Mouse (Mus musculus) CH12.LX (cell line): ENCODE measurements around the gene Myrip. TPM values are rescaled to one million over a fixed set of nuclear protein-coding genes. Genes with fewer than 3 reads are reported as not detected.
A peak's percentile ranks its signal among the peaks of the same experiment; 100 is the strongest.
"Not testable (repeated sequence)": the region's sequence is repeated elsewhere in the genome, so short reads cannot be mapped to it uniquely, and the experiment has no call there.

Experiments used
- DNase-seq: peaks from one replicate; pipeline ENCODE4 v3.0.0-alpha.2; 2013; ENCODE audit errors: extremely low read depth
- H3K27ac ChIP-seq: 2 replicates; pipeline ENCODE4 v1.5.1; 2012; ENCODE audit warnings: low read depth, mild to moderate bottlenecking, control low read depth, moderate library complexity; ENCODE audit not compliant: insufficient read depth
- H3K27me3 ChIP-seq: replicated peaks from 2 replicates; pipeline ENCODE3; 2012; ENCODE audit warnings: inconsistent platforms
- H3K36me3 ChIP-seq, 2 experiments: replicated peaks in 1 of 2; 2 replicates each; pipeline versions ENCODE3 to v1.6.1; 2012; ENCODE audit warnings: inconsistent platforms in 1 of 2, low read length in 1 of 2, mild to moderate bottlenecking in 1 of 2, mixed read lengths in 1 of 2, moderate library complexity in 1 of 2; ENCODE audit not compliant: control insufficient read depth in 1 of 2, insufficient read depth in 1 of 2
- H3K4me1 ChIP-seq, 2 experiments: 2 replicates each; pipeline ENCODE4 v1.6.1; 2012; ENCODE audit warnings: inconsistent platforms in 1 of 2, moderate library complexity in 1 of 2; ENCODE audit not compliant: insufficient read depth in 2 of 2, control insufficient read depth in 1 of 2
- H3K4me2 ChIP-seq: 2 replicates; pipeline ENCODE4 v1.6.1; 2012; ENCODE audit warnings: low read depth, mild to moderate bottlenecking, control low read depth; ENCODE audit not compliant: poor library complexity, insufficient read depth, severe bottlenecking
- H3K4me3 ChIP-seq, 3 experiments: fragments of 150-350 bp in 1 of 3; sonication (generic) in 1 of 3; replicated peaks in 1 of 3; 2 replicates each; pipeline versions ENCODE3 to v1.5.1; 2011 to 2012; ENCODE audit warnings: low read depth in 2 of 3, low read length in 2 of 3, mild to moderate bottlenecking in 2 of 3, moderate library complexity in 2 of 3, control low read depth in 1 of 3, improper control_type of control experiment in 1 of 3, inconsistent platforms in 1 of 3, mixed read lengths in 1 of 3; ENCODE audit not compliant: poor library complexity in 1 of 3
- H3K79me2 ChIP-seq: replicated peaks from 2 replicates; pipeline ENCODE4 v1.6.1; 2012; ENCODE audit warnings: mild to moderate bottlenecking, moderate library complexity; ENCODE audit not compliant: control insufficient read depth, poor library complexity, insufficient read depth, severe bottlenecking; ENCODE audit errors: extremely low read depth
- H3K9ac ChIP-seq: 2 replicates; pipeline ENCODE4 v1.6.1; 2012; ENCODE audit warnings: low read depth, mild to moderate bottlenecking, control low read depth, moderate library complexity; ENCODE audit not compliant: insufficient read depth
- H3K9me3 ChIP-seq: replicated peaks from 2 replicates; pipeline ENCODE3; 2012; ENCODE audit warnings: low read length, inconsistent platforms, mixed read lengths
- BHLHE40 ChIP-seq: IDR thresholded peaks from 2 replicates; pipeline ENCODE4 v1.6.1; 2011; ENCODE audit warnings: mild to moderate bottlenecking, low read depth, low read length, improper control_type of control experiment
- CTCF ChIP-seq, 2 experiments: IDR thresholded peaks in 1 of 2; conservative IDR thresholded peaks in 1 of 2; 2 replicates each; pipeline ENCODE4 v1.5.1; 2011 to 2012; ENCODE audit warnings: low read depth in 2 of 2, low read length in 2 of 2, improper control_type of control experiment in 1 of 2, inconsistent platforms in 1 of 2, mild to moderate bottlenecking in 1 of 2, moderate library complexity in 1 of 2
- EP300 ChIP-seq: IDR thresholded peaks from 2 replicates; pipeline ENCODE4 v1.6.1; 2011; ENCODE audit warnings: low read length, improper control_type of control experiment
- ETS1 ChIP-seq: conservative IDR thresholded peaks from 2 replicates; pipeline ENCODE4 v1.6.1; 2012; ENCODE audit warnings: low read depth, mild to moderate bottlenecking, inconsistent platforms, low read length, improper control_type of control experiment, moderate library complexity
- HCFC1 ChIP-seq: IDR thresholded peaks from 2 replicates; pipeline ENCODE4 v1.6.1; 2012; ENCODE audit warnings: low read depth, mild to moderate bottlenecking, inconsistent platforms, low read length, improper control_type of control experiment
- IRF4 ChIP-seq: IDR thresholded peaks from 2 replicates; pipeline ENCODE4 v1.6.1; 2014; ENCODE audit warnings: low read depth, mild to moderate bottlenecking, inconsistent platforms, low read length, improper control_type of control experiment
- JUN ChIP-seq: IDR thresholded peaks from 2 replicates; pipeline ENCODE4 v1.6.1; 2011; ENCODE audit warnings: low read depth, mild to moderate bottlenecking, low read length, improper control_type of control experiment, moderate library complexity; ENCODE audit not compliant: insufficient read depth
- JUND ChIP-seq: conservative IDR thresholded peaks from 2 replicates; pipeline ENCODE4 v1.6.1; 2011; ENCODE audit warnings: low read depth, low read length, improper control_type of control experiment
- KAT2A ChIP-seq: IDR thresholded peaks from 2 replicates; pipeline ENCODE4 v1.6.1; 2012; ENCODE audit warnings: low read length, improper control_type of control experiment, inconsistent platforms; ENCODE audit not compliant: insufficient replicate concordance
- MAFK ChIP-seq: IDR thresholded peaks from 2 replicates; pipeline ENCODE4 v1.6.1; 2011; ENCODE audit warnings: low read length, improper control_type of control experiment; ENCODE audit not compliant: insufficient replicate concordance
- MAX ChIP-seq: IDR thresholded peaks from 2 replicates; pipeline ENCODE4 v1.6.1; 2011; ENCODE audit warnings: low read length, improper control_type of control experiment
- MAZ ChIP-seq: IDR thresholded peaks from 2 replicates; pipeline ENCODE4 v1.6.1; 2012; ENCODE audit warnings: low read depth, mild to moderate bottlenecking, inconsistent platforms, low read length, improper control_type of control experiment, moderate library complexity
- MXI1 ChIP-seq: IDR thresholded peaks from 2 replicates; pipeline ENCODE4 v1.6.1; 2011; ENCODE audit warnings: mild to moderate bottlenecking, low read depth, low read length, improper control_type of control experiment
- MYC ChIP-seq: IDR thresholded peaks from 2 replicates; pipeline ENCODE4 v1.6.1; 2011; ENCODE audit warnings: low read depth, mild to moderate bottlenecking, improper control_type of control experiment, low read length
- NELFE ChIP-seq: IDR thresholded peaks from 2 replicates; pipeline ENCODE4 v1.6.1; 2011; ENCODE audit warnings: low read depth, low read length, improper control_type of control experiment
- PAX5 ChIP-seq: IDR thresholded peaks from 2 replicates; pipeline ENCODE4 v1.6.1; 2012; ENCODE audit warnings: low read length, inconsistent platforms, mixed read lengths
- RAD21 ChIP-seq: IDR thresholded peaks from 2 replicates; pipeline ENCODE4 v1.6.1; 2011; ENCODE audit warnings: low read depth, mild to moderate bottlenecking, low read length, improper control_type of control experiment, moderate library complexity
- RCOR1 ChIP-seq: conservative IDR thresholded peaks from 2 replicates; pipeline ENCODE4 v1.6.1; 2012; ENCODE audit warnings: low read depth, mild to moderate bottlenecking, inconsistent platforms, low read length, improper control_type of control experiment
- SIN3A ChIP-seq: IDR thresholded peaks from 2 replicates; pipeline ENCODE4 v1.6.1; 2012; ENCODE audit warnings: low read length, improper control_type of control experiment, inconsistent platforms
- SMC3 ChIP-seq: IDR thresholded peaks from 2 replicates; pipeline ENCODE4 v1.6.1; 2011; ENCODE audit warnings: low read depth, low read length, improper control_type of control experiment
- TBP ChIP-seq: conservative IDR thresholded peaks from 2 replicates; pipeline ENCODE4 v1.6.1; 2011; ENCODE audit warnings: low read depth, low read length, improper control_type of control experiment
- TCF12 ChIP-seq: IDR thresholded peaks from 2 replicates; pipeline ENCODE4 v1.6.1; 2014; ENCODE audit warnings: low read depth, mild to moderate bottlenecking, inconsistent platforms, low read length, improper control_type of control experiment
- USF2 ChIP-seq: conservative IDR thresholded peaks from 2 replicates; pipeline ENCODE4 v1.6.1; 2011; ENCODE audit warnings: low read depth, low read length, improper control_type of control experiment
- ZC3H11A ChIP-seq: IDR thresholded peaks from 2 replicates; pipeline ENCODE4 v1.6.1; 2012; ENCODE audit warnings: low read depth, mild to moderate bottlenecking, inconsistent platforms, low read length, improper control_type of control experiment
- ZNF384 ChIP-seq: IDR thresholded peaks from 2 replicates; pipeline ENCODE4 v1.6.1; 2012; ENCODE audit warnings: low read depth, low read length, improper control_type of control experiment, inconsistent platforms
- dilution Hi-C: fragments of 300-500 bp; cut with MboI; formaldehyde crosslinking; loops from 2 replicates; pipeline ENCODE4 v1.14.3; 2020; ENCODE audit warnings: low sequenced_read_pairs; ENCODE audit not compliant: extremely low pct_unique_long_range_greater_than_20kb, extremely low pct_ligation_motif_present
- in situ Hi-C: fragments of 300-500 bp; cut with MboI; formaldehyde crosslinking; loops from 3 replicates; pipeline ENCODE4 v1.14.3; 2019; ENCODE audit warnings: low sequenced_read_pairs, low pct_ligation_motif_present, low pct_unique_long_range_greater_than_20kb, mixed read lengths
- polyA plus RNA-seq: library from polyadenylated mRNA; unstranded; fragments of >175 nt; gene quantifications from 2 replicates; pipeline ENCODE4 v1.2.1, GENCODE M21; 2012; ENCODE audit warnings: low read depth; ENCODE audit not compliant: insufficient read length
- total RNA-seq, 2 experiments: library from RNA; depleted of rRNA; stranded (reverse); fragments of 300-350 nt in 1 of 2; fragments of >200 nt in 1 of 2; gene quantifications; 2 replicates each; pipeline ENCODE4 v1.2.3; 2012 to 2014

The Myrip gene
- total and polyA plus RNA-seq, 3 experiments, result not detected

DNA sequence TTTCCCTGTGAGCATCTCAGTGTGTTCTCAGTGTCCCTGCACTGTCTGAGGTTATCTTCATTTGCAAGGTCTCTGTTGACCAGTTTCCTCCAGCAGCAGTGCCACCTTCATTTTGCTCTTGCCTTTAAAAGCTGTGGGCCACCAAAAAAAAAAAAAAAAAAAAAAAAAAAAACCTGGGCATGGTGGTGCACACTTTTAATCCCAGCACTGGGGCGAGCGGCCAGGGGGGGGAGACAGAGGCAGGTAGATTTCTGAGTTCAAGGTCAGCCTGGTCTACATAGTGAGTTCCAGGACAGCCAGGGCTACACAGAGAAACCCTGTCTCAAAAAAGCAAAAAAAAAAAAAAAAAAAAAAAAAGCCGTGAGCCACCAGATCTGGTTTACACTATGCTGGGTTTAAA is 29.7 kb downstream of the Myrip start:
- H3K4me3 ChIP-seq, H3K9ac ChIP-seq, H3K36me3 ChIP-seq, H3K27me3 ChIP-seq, in situ Hi-C loops, H3K79me2 ChIP-seq, H3K27ac ChIP-seq, H3K4me2 ChIP-seq, H3K4me1 ChIP-seq, dilution Hi-C loops, DNase-seq: not testable (repeated sequence)
- H3K9me3 ChIP-seq, result peaks cover 11% of the 10 kb centered on the region
- TF ChIP-seq SMC3 (peak; percentile 36), ZNF384 (peak; percentile 84), CTCF (conservative IDR thresholded peaks at IDR 0.05 in 1 of 2, IDR thresholded peaks at IDR 0.05 in 1 of 2; ENCODE audit: low read depth in 2 of 2, low read length in 2 of 2) (peak in 1 of 2 experiments; percentile 29; a peak in 2 of 4 replicates), RAD21 (peak; percentile 9)

DNA sequence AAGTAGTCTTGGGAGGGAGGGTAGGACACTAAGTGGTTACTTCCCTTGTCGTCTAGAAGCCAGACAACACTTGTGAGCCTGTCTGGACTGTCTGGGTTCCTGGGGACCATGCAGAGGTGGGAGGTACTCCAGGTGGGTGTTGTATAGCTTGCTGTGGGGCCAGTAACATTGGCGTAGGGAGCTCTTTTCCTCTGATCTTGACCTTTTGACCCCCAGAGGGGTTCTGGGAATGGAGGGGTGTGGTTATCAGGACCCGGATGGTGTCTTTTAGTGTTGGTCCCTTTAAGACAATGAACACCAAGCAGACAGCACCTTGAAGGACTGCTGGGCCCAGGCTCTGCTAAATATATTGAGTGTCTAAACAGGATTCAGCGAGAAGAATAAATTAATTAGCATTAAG is 36.9 kb downstream of the Myrip start:
- Histone ChIP-seq H3K4me2 (no peak overlapping the region), H3K27me3 (peaks cover 2% of the 10 kb centered on the region)
- in situ Hi-C loops, result no loop called here
- no peak for TF ChIP-seq BHLHE40
- TF ChIP-seq EP300, result no peak
- TF ChIP-seq ZNF384, result no peak
- TF ChIP-seq SIN3A, result no peak
- TF ChIP-seq MAZ, result no peak
- no peak for TF ChIP-seq MYC
- no peak for TF ChIP-seq MXI1
- TF ChIP-seq KAT2A, result no peak
- TF ChIP-seq PAX5, result no peak
- TF ChIP-seq, all 38 proteins: peak for 0
- Histone ChIP-seq H3K27ac (no peak overlapping the region), H3K4me3 (no peak overlapping the region), H3K9ac (no peak overlapping the region), H3K9me3 (no peaks in the 10 kb centered on the region), H3K36me3 (no peaks in the 10 kb centered on the region), H3K4me1 (peaks cover 22 to 44% of the 10 kb centered on the region in 2 experiments), H3K79me2 (no peaks in the 10 kb centered on the region)
- dilution Hi-C loops, result no loop called here
- DNase-seq, result no peak

DNA sequence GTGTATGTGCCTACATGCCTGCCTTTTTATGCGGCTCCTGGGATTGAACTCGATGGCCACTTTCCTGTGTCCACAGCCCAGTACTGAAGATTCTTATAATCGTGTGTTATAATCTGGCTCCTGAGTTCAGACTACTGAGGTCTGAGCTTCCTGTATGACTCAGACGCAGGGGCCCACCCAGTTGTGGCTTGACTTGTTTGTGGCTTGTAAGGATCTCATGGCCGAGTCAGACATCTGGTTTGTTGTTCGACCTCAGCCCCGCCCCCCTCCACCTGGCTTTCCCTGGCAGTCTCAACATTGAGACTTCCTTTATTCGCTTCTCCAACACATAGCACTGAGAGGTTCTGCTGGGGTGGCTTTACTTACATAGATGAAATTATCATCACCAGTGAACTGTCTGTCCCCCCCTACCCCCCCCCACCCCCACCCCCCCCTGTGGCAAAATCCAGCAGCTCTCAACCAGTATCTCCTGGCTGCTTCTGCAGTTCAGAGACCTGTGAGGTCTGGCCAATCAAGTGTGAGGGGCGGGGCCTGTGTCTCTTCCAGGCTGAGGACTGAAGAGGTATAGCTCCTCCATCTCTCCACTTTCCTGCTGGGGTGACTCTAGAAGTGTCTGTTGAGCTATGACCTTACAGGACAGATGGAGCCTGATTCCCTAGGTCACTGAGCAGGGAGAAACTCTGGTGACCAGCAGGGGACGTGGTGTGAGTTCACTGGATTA is 38.8 kb downstream of the Myrip start:
- DNase-seq, result peak; percentile 94
- Histone ChIP-seq H3K27me3 (peaks cover 2% of the 10 kb centered on the region), H3K9me3 (no peaks in the 10 kb centered on the region), H3K4me1 (peaks cover 31 to 61% of the 10 kb centered on the region in 2 experiments), H3K9ac (no peak overlapping the region), H3K27ac (no peak overlapping the region), H3K79me2 (no peaks in the 10 kb centered on the region), H3K4me3 (no peak overlapping the region), H3K36me3 (no peaks in the 10 kb centered on the region), H3K4me2 (peak overlapping the region; percentile 34; the same call in 1 of the 2 replicates)
- dilution Hi-C loops, result no loop called here
- in situ Hi-C loops, result no loop called here
- TF ChIP-seq EP300 (peak; percentile 92), ETS1 (peak; percentile 79), MAFK (0 out of 2 replicates have a peak, but pooled peaks have one; percentile 50), TBP (no peak), JUN (peak; percentile 90), USF2 (no peak), NELFE (no peak), ZC3H11A (no peak), SMC3 (peak; percentile 10; the same call in 1 of the 2 replicates), MAX (0 out of 2 replicates have a peak, but pooled peaks have one; percentile 24), IRF4 (peak; percentile 93), JUND (peak; percentile 81), SIN3A (peak; percentile 67; the same call in 1 of the 2 replicates), HCFC1 (peak; percentile 22; the same call in 1 of the 2 replicates), RCOR1 (0 out of 2 replicates have a peak, but pooled peaks have one; percentile 51), TCF12 (peak; percentile 95)
